Mouse (Mus musculus) adipose tissue, adult 10 weeks (tissue): ENCODE results near the gene Prkaa1. TPM values are rescaled to one million over a fixed set of nuclear protein-coding genes. Genes with fewer than 3 reads are reported as not detected.

ENCODE experiments used
- polyA plus RNA-seq: library from polyadenylated mRNA; stranded (reverse); fragments of 350-450 nt; fragmentation: Illumina TruSeq; extraction: RNeasy Lipid Tissue Mini Kit (QIAGEN cat#74804); gene quantifications from one replicate; pipeline ENCODE4 v1.2.3, GENCODE M21; 2014; ENCODE audit warnings: low read depth, low replicate concordance

Gene Prkaa1
- polyA plus RNA-seq = 19.5 TPM

GRCm38 (mm10) chr15:5143361-5144020 lies at the start of gene Prkaa1:
Gene Prkaa1 (plus strand): TSS chr15:5143861.

GRCm38 (mm10) chr15:5107686-5108654 lies 35.7 kb upstream of the Prkaa1 start, which contains the start of gene Card6:
Gene Card6 (minus strand): TSS chr15:5108539.

GRCm38 (mm10) chr15:5116270-5117030 lies 27.2 kb upstream of the Prkaa1 start, which contains the start of gene Rpl37:
Gene Rpl37 (plus strand): TSS chr15:5116645.

GRCm38 (mm10) chr15:5185366-5186292 lies 42.0 kb downstream of the Prkaa1 start, which contains the start of gene Ttc33:
Gene Ttc33 (plus strand): TSS chr15:5185525.

Other genes starting within 250 kb of the Prkaa1 start
- gene Mroh2b, start 245.1 kb upstream of the Prkaa1 start, polyA plus RNA-seq = 10.4 TPM
- gene C7, start 80.1 kb upstream of the Prkaa1 start, polyA plus RNA-seq = 142 TPM
- gene Card6, start 35.3 kb upstream of the Prkaa1 start, polyA plus RNA-seq = 5.5 TPM
- 1,125 TPM for gene Rpl37, start 27.2 kb upstream of the Prkaa1 start, polyA plus RNA-seq
- gene Ttc33, start 41.7 kb downstream of the Prkaa1 start, polyA plus RNA-seq = 34.5 TPM
- gene Ptger4, start 100.3 kb downstream of the Prkaa1 start, polyA plus RNA-seq = 5.5 TPM